29 mouse cellular contexts compared by ENCODE assay signal in the genomic region with DNA sequence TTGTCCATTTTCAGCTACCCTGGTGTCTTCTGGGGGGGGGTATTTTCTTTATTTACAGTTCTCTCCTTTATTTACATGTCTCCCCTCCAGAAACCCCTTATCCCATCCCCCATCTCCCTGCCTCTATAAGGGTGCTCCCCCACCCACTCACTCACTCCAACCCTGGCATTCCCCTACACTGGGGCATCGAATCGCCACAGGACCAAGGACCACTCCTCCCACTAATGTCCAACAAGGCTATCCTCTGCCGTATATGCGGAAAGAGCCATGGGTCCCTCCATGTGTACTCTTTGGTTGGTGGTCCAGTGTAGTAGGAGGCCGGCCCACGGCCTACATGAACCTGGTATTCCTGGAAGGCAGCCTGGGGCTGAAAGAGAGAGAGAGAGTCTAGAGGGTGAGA.
DNase-seq lines count a peak whose midpoint lies in the region; ATAC-seq and TF ChIP-seq lines count a peak whose summit lies in the region.
"Had no signal": no experiment of that assay in that cellular context is flagged by ENCODE, and none has a peak within 500 bp of the region (broad histone marks: within the 10 kb centered on the region; RNA-seq: fewer than 3 reads in every experiment).

No protein-coding gene starts in this region.

- H3K4me1 ChIP-seq in embryonic facial prominence, embryonic 13.5 days = no peaks in the 10 kb centered on the region
- H3K4me1 ChIP-seq in embryonic facial prominence, embryonic 10.5 days = no peaks in the 10 kb centered on the region
- peaks cover 16% of the 10 kb centered on the region; the same call in 1 of the 2 replicates for H3K4me1 ChIP-seq in hindbrain, embryonic 15.5 days (replicated peaks)
- no peaks in the 10 kb centered on the region for H3K4me1 ChIP-seq in hindbrain, embryonic 12.5 days
- H3K4me1 ChIP-seq in ES-E14 (ENCODE audit: control insufficient read depth in 2 of 2, insufficient read depth in 2 of 2, low read length in 2 of 2, poor library complexity in 1 of 2) = peaks cover 0 to 4% of the 10 kb centered on the region in 2 experiments; a peak in 1 of 4 replicates
- H3K4me1 ChIP-seq in hindbrain, embryonic 16.5 days (ENCODE audit: control insufficient read depth, insufficient read depth, low read depth, low read length) = peaks cover 4% of the 10 kb centered on the region; the same call in 1 of the 2 replicates
- H3K4me1 ChIP-seq: embryonic facial prominence, embryonic 12.5 days; limb, embryonic 10.5 days; limb, embryonic 15.5 days; neural tube, embryonic 12.5 days had no signal

- no peaks in the 10 kb centered on the region for H3K27me3 ChIP-seq in embryonic facial prominence, embryonic 13.5 days
- H3K27me3 ChIP-seq in embryonic facial prominence, embryonic 10.5 days (replicated peaks; ENCODE audit: low read depth, poor library complexity, severe bottlenecking) = no peaks in the 10 kb centered on the region
- H3K27me3 ChIP-seq in hindbrain, embryonic 15.5 days = no peaks in the 10 kb centered on the region
- H3K27me3 ChIP-seq in hindbrain, embryonic 12.5 days = no peaks in the 10 kb centered on the region
- H3K27me3 ChIP-seq in hindbrain, embryonic 16.5 days (replicated peaks; ENCODE audit: control insufficient read depth, insufficient read depth, low read length) = no peaks in the 10 kb centered on the region
- H3K27me3 ChIP-seq: embryonic facial prominence, embryonic 12.5 days; limb, embryonic 15.5 days; neural tube, embryonic 12.5 days had no signal

- ATAC-seq in embryonic facial prominence, embryonic 13.5 days (ENCODE audit: insufficient number of reproducible peaks, insufficient read depth, low FRiP score, low TSS enrichment, low read depth) = peak; percentile 52; the same call in 1 of the 2 replicates
- peak; percentile 50; the same call in 1 of the 2 replicates for ATAC-seq in hindbrain, embryonic 15.5 days (ENCODE audit: low FRiP score, low read depth)
- no peak for ATAC-seq in hindbrain, embryonic 12.5 days (ENCODE audit: low FRiP score)
- 0 out of 2 replicates have a peak, but pooled peaks have one; percentile 20 for ATAC-seq in hindbrain, embryonic 16.5 days
- ATAC-seq in monocyte, adult 5-6 weeks (replicated peaks; ENCODE audit: insufficient number of reproducible peaks, low FRiP score, low TSS enrichment, poor library complexity, severe bottlenecking) = no peak
- ATAC-seq: intestine, embryonic 16.5 days; Patski had no signal

- no peak overlapping the region for H3K4me3 ChIP-seq in embryonic facial prominence, embryonic 13.5 days
- no peak overlapping the region for H3K4me3 ChIP-seq in embryonic facial prominence, embryonic 10.5 days
- H3K4me3 ChIP-seq in hindbrain, embryonic 15.5 days = no peak overlapping the region
- no peak overlapping the region for H3K4me3 ChIP-seq in hindbrain, embryonic 12.5 days
- H3K4me3 ChIP-seq in ES-E14 (ENCODE audit: insufficient read depth in 1 of 2, low read depth in 1 of 2, low read length in 2 of 2, poor library complexity in 1 of 2, severe bottlenecking in 1 of 2) = no peak overlapping the region
- H3K4me3 ChIP-seq in hindbrain, embryonic 16.5 days (ENCODE audit: low read length) = no peak overlapping the region
- H3K4me3 ChIP-seq: embryonic facial prominence, embryonic 12.5 days; limb, embryonic 10.5 days; limb, embryonic 15.5 days; neural tube, embryonic 12.5 days had no signal

- no peak overlapping the region for H3K9ac ChIP-seq in embryonic facial prominence, embryonic 13.5 days
- H3K9ac ChIP-seq in hindbrain, embryonic 15.5 days = no peak overlapping the region
- no peak overlapping the region for H3K9ac ChIP-seq in hindbrain, embryonic 12.5 days
- H3K9ac ChIP-seq in ES-E14 (ENCODE audit: insufficient read depth, low read depth, low read length, poor library complexity, severe bottlenecking) = no peak overlapping the region
- H3K9ac ChIP-seq in hindbrain, embryonic 16.5 days (ENCODE audit: low read depth, low read length) = no peak overlapping the region
- H3K9ac ChIP-seq: embryonic facial prominence, embryonic 12.5 days; limb, embryonic 15.5 days; liver, embryonic 14.5 days; neural tube, embryonic 12.5 days had no signal

- 83% methylated on average over 6 of the region's 6 CpGs for WGBS in embryonic facial prominence, embryonic 13.5 days
- WGBS in embryonic facial prominence, embryonic 10.5 days = 81% methylated on average over 6 of the region's 6 CpGs
- WGBS in hindbrain, embryonic 15.5 days = 88% methylated on average over 6 of the region's 6 CpGs
- 87% methylated on average over 6 of the region's 6 CpGs for WGBS in hindbrain, embryonic 12.5 days
- 83% methylated on average over 6 of the region's 6 CpGs for whole genome bisulfite sequencing in hindbrain, embryonic 16.5 days

- no peaks in the 10 kb centered on the region for H3K9me3 ChIP-seq in embryonic facial prominence, embryonic 13.5 days
- no peaks in the 10 kb centered on the region for H3K9me3 ChIP-seq in embryonic facial prominence, embryonic 10.5 days
- H3K9me3 ChIP-seq in hindbrain, embryonic 15.5 days = no peaks in the 10 kb centered on the region
- H3K9me3 ChIP-seq in hindbrain, embryonic 12.5 days (replicated peaks) = no peaks in the 10 kb centered on the region
- H3K9me3 ChIP-seq in ES-E14 (ENCODE audit: control insufficient read depth, insufficient read depth, low read depth, low read length) = no peaks in the 10 kb centered on the region
- H3K9me3 ChIP-seq in hindbrain, embryonic 16.5 days (ENCODE audit: control insufficient read depth, low read length) = no peaks in the 10 kb centered on the region
- H3K9me3 ChIP-seq: embryonic facial prominence, embryonic 12.5 days; limb, embryonic 10.5 days; limb, embryonic 15.5 days; neural tube, embryonic 12.5 days had no signal

- no peaks in the 10 kb centered on the region for H3K36me3 ChIP-seq in embryonic facial prominence, embryonic 13.5 days
- H3K36me3 ChIP-seq in embryonic facial prominence, embryonic 10.5 days (replicated peaks) = no peaks in the 10 kb centered on the region
- H3K36me3 ChIP-seq in hindbrain, embryonic 15.5 days = no peaks in the 10 kb centered on the region
- H3K36me3 ChIP-seq in hindbrain, embryonic 12.5 days = no peaks in the 10 kb centered on the region
- no peaks in the 10 kb centered on the region for H3K36me3 ChIP-seq in ES-E14 (ENCODE audit: control insufficient read depth, insufficient read depth, low read length, poor library complexity, severe bottlenecking)
- H3K36me3 ChIP-seq in hindbrain, embryonic 16.5 days (ENCODE audit: control insufficient read depth, insufficient read depth, low read length) = no peaks in the 10 kb centered on the region
- H3K36me3 ChIP-seq: embryonic facial prominence, embryonic 12.5 days; limb, embryonic 10.5 days; limb, embryonic 15.5 days; neural tube, embryonic 12.5 days had no signal

- no peak overlapping the region for H3K4me2 ChIP-seq in embryonic facial prominence, embryonic 13.5 days
- no peak overlapping the region for H3K4me2 ChIP-seq in hindbrain, embryonic 15.5 days
- H3K4me2 ChIP-seq in hindbrain, embryonic 12.5 days (replicated peaks) = no peak overlapping the region
- no peak overlapping the region for H3K4me2 ChIP-seq in hindbrain, embryonic 16.5 days (ENCODE audit: low read length)
- H3K4me2 ChIP-seq: embryonic facial prominence, embryonic 12.5 days; limb, embryonic 15.5 days; neural tube, embryonic 12.5 days had no signal

- no peak for DNase-seq in embryonic facial prominence, embryonic 10.5 days (ENCODE audit: low spot score)
- no peak for DNase-seq in ES-E14 (ENCODE audit: low read depth, low spot score)
- no peak for DNase-seq in right cerebral cortex, adult 2 months (ENCODE audit: low spot score in 2 of 2)
- DNase-seq: adrenal gland, postnatal 14 days; cerebellum, adult 11 months; cerebellum, adult 9-10 months; gastrocnemius, postnatal 10 days; heart, postnatal 14 days; kidney, adult 8-10 months; layer of hippocampus, postnatal 36 days; lung, adult 2 months; lung, postnatal 10 days; spleen, adult 18-20 months; thymus, adult 18-20 months; thymus, postnatal 25 days had no signal

- no peak overlapping the region for H3K27ac ChIP-seq in embryonic facial prominence, embryonic 13.5 days
- H3K27ac ChIP-seq in embryonic facial prominence, embryonic 10.5 days (replicated peaks) = no peak overlapping the region
- H3K27ac ChIP-seq in hindbrain, embryonic 15.5 days (replicated peaks) = peak overlapping the region; percentile 55; the same call in 1 of the 2 replicates
- no peak overlapping the region for H3K27ac ChIP-seq in hindbrain, embryonic 12.5 days
- H3K27ac ChIP-seq in ES-E14 (ENCODE audit: insufficient read depth, low read depth, low read length, poor library complexity, severe bottlenecking) = peak overlapping the region; percentile 40; the same call in 1 of the 2 replicates
- no peak overlapping the region for H3K27ac ChIP-seq in hindbrain, embryonic 16.5 days (ENCODE audit: low read depth, low read length)
- H3K27ac ChIP-seq: embryonic facial prominence, embryonic 12.5 days; kidney, postnatal 0 days; limb, embryonic 10.5 days; limb, embryonic 15.5 days; liver, embryonic 14.5 days; macrophage; neural tube, embryonic 12.5 days had no signal

- in situ Hi-C loops in ES-E14 (cut with MboI; ENCODE audit: low sequenced_read_pairs in 2 of 2, unreplicated experiment in 2 of 2) = no loop called here

TF ChIP-seq in ES-E14, 5 proteins besides CTCF, POLR2A, EP300 and RAD21:
- TF ChIP-seq MAFK (IDR thresholded peaks at IDR 0.05; ENCODE audit: insufficient read depth, low read depth, low read length) (no peak), HCFC1 (IDR thresholded peaks at IDR 0.05; ENCODE audit: borderline replicate concordance, insufficient read depth, low read length) (no peak), ZNF384 (IDR thresholded peaks at IDR 0.05; ENCODE audit: low read depth, low read length) (no peak), ZC3H11A (IDR thresholded peaks at IDR 0.05; ENCODE audit: borderline replicate concordance, low read depth, low read length) (no peak), CHD2 (IDR thresholded peaks at IDR 0.05; ENCODE audit: low read depth, low read length) (no peak)
TF ChIP-seq in ES-E14: peak in this region for 0.

Comparison
In these comparisons a context has a peak if more than half of its experiments do, and no peak if none do; other contexts are left out.
1. ATAC-seq: peak in embryonic facial prominence, embryonic 13.5 days (single experiment), hindbrain, embryonic 15.5 days (single experiment) and hindbrain, embryonic 16.5 days (single experiment); none in hindbrain, embryonic 12.5 days (single experiment) and monocyte, adult 5-6 weeks (single experiment).
2. H3K27ac ChIP-seq: peak in hindbrain, embryonic 15.5 days (single experiment) and ES-E14 (single experiment); none in embryonic facial prominence, embryonic 13.5 days (single experiment), embryonic facial prominence, embryonic 10.5 days (single experiment), hindbrain, embryonic 12.5 days (single experiment) and hindbrain, embryonic 16.5 days (single experiment).